Mouse (Mus musculus) erythroblast, embryonic 14.5 days (primary cell): ENCODE measurements at regions not wholly inside any gene's neighbourhood (a gene's known extent, or its start where the extent isn't known, plus 50 kb on each side); places are given as distances from the start of the nearest gene placed in this dataset.

Experiments
- H3K27me3 ChIP-seq: 2 replicates; pipeline ENCODE4 v1.6.1; 2012; ENCODE audit warnings: inconsistent platforms; ENCODE audit not compliant: control insufficient read depth
- H3K36me3 ChIP-seq: 2 replicates; pipeline ENCODE4 v1.6.1; 2012; ENCODE audit warnings: mild to moderate bottlenecking, inconsistent platforms; ENCODE audit not compliant: control insufficient read depth
- H3K4me1 ChIP-seq: 2 replicates; pipeline ENCODE4 v1.6.1; 2012; ENCODE audit warnings: inconsistent platforms; ENCODE audit not compliant: control insufficient read depth
- H3K4me3 ChIP-seq: replicated peaks from 2 replicates; pipeline ENCODE3; 2012; ENCODE audit warnings: moderate library complexity, mild to moderate bottlenecking, inconsistent platforms
- H3K9me3 ChIP-seq: 2 replicates; pipeline ENCODE4 v1.6.1; 2012; ENCODE audit warnings: low read length, inconsistent platforms, mixed read lengths; ENCODE audit not compliant: control insufficient read depth
- GATA1 ChIP-seq: IDR thresholded peaks from 2 replicates; pipeline ENCODE4 v1.6.1; 2012; ENCODE audit warnings: low read length, inconsistent platforms, mixed read lengths
- TAL1 ChIP-seq: IDR thresholded peaks from 3 replicates; pipeline ENCODE4 v1.6.1; 2012; ENCODE audit warnings: low read length, inconsistent platforms, mixed read lengths

DNA sequence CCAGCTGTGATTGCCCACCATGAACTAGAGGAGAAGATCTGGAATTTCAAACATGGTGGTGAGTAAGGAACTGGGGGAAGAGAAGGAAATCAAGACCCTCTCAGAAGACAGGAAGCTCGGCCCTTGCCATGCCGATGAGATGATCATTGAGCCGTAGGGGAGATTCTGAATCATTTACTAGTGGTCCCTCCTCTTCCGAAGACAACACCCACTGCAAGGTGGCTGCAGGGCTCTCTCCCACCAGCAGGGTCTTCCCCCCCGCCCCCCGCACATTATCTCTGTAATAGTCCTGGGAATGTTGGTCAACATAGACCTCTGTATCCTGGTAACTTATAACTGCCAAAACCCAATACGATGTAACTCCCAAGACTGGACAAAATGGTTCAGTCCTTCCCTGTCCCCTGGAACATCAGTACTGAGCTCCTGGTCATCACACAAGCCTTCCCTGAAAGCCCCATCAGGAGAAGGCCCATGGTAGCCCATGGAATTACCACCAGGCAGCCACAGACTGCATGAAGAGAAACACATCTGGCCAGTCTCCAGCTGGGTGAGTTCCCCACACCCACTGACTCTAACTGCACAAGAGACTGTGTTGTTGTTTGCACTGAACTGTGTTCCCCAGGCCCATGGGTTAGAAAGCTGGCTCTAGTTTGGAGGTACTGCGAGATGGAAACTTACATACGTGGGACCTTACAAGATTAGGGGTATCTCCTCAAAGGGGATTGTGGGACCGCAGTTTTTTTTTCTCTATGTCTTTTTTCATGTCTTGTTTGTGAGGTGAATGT lies 256.3 kb downstream of the Gm10260 start:
- Histone ChIP-seq H3K36me3 (no peaks in the 10 kb centered on the region), H3K4me1 (no peaks in the 10 kb centered on the region), H3K4me3 (no peak overlapping the region), H3K27me3 (no peaks in the 10 kb centered on the region), H3K9me3 (no peaks in the 10 kb centered on the region)
- no peak for TF ChIP-seq TAL1
- no peak for TF ChIP-seq GATA1

DNA sequence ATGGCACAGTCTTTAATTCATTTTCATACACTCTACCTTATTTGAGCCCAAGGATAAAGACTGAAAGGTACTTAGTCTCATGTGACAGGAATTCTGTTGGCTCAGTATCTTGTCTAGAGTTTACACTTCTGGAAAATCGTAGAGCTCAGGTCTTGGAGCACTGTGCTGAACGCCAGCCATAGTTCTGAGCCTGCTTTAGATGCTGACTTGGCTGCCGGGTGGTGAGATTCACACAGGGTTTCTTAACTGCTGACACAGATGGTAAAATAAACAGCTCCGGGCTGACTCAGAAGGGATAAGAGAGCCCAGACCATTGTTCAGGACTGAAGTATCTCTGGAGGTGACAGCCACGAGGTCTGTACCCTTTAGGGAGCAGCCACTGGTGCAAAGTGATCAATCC lies 257.0 kb downstream of the Gm10260 start:
- TF ChIP-seq TAL1 (no peak), GATA1 (no peak)
- Histone ChIP-seq H3K4me1 (no peaks in the 10 kb centered on the region), H3K4me3 (no peak overlapping the region), H3K27me3 (no peaks in the 10 kb centered on the region), H3K36me3 (no peaks in the 10 kb centered on the region), H3K9me3 (no peaks in the 10 kb centered on the region)

DNA sequence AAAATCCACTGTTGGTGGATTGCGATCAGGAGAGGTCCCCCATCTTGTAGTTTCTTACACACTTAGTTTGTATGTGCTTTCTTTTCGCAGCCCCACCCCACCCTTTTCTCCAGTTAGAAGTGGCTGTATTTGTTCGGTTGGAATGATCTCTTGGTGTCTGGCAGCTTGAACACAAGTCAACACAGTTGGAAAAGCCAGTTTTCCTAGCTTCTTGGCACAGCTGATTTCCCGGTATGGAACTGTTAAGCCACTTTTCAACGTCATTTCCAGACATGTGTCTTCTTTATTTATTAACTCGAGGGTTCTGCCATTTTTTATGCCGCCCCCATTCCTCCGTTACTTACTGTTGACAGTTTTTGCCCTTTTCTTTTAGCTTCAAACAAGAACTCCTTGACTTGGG lies 259.2 kb downstream of the Enc1 start:
- Histone ChIP-seq H3K27me3 (no peaks in the 10 kb centered on the region), H3K36me3 (no peaks in the 10 kb centered on the region), H3K4me1 (no peaks in the 10 kb centered on the region), H3K4me3 (no peak overlapping the region), H3K9me3 (no peaks in the 10 kb centered on the region)
- TF ChIP-seq GATA1 (no peak), TAL1 (no peak)

DNA sequence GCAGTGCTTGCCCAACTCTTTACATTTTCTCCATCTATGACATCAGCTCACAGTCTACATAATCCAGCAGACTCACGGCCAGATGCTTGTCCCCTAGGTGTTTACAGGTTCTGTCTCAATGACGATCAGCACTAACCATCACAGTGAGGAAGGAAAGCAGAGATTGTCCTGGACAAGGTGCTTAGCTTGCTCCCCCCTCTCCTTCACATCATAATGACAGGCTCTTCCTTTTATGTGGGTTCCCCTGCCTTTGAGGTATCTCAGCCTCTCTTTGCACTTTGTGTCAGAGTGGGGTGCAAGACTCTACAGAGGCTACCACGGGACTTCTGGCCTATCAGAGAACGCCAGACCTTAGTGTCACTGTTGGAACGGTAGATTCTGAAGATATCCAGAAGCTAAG lies 258.1 kb downstream of the Enc1 start:
- H3K4me3 ChIP-seq = no peak overlapping the region
- no peaks in the 10 kb centered on the region for H3K9me3 ChIP-seq
- TF ChIP-seq GATA1 = no peak
- no peaks in the 10 kb centered on the region for H3K4me1 ChIP-seq
- H3K36me3 ChIP-seq = no peaks in the 10 kb centered on the region
- no peaks in the 10 kb centered on the region for H3K27me3 ChIP-seq

DNA sequence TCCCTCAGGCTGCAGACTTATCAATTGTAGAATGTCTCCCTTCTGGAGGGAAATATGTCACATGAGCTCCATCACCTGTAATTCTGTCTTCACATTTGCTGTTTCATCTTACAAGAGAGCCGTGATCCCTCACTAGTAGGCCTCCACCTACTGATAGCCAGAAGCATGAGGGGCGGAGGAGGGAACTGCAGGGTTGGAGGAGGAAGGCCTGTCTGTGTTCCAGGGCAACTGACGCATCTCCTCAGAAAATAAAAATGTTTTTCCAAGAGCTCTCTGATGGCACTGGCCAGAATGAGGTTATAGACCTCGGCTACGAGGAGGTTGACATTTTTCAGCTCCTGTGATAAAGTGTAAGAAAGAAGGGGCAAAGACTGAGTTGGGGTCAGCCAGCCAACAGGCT lies 257.0 kb downstream of the Enc1 start:
- Histone ChIP-seq H3K9me3 (no peaks in the 10 kb centered on the region), H3K4me3 (no peak overlapping the region), H3K4me1 (no peaks in the 10 kb centered on the region), H3K36me3 (no peaks in the 10 kb centered on the region), H3K27me3 (no peaks in the 10 kb centered on the region)
- no peak for TF ChIP-seq GATA1
- no peak for TF ChIP-seq TAL1

DNA sequence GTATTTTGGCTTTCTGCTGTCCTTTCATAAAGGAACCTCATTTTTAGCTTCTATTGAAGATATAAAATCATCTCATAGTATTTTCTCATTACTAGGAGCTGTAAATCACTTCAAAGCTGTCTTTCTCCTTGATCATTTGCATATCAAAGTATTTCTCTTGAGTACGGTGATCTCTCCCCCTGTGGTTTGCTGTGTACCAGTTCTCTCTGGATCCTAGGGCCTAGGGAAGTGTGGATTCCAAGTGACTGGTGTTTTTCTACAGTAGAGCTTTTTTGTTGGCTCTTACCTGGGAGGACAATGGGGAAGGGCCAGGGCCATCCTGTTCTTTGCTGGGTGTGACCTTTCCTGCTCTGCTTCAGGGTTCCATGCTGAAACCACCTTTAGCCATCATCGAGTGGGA lies 253.9 kb downstream of the Enc1 start:
- H3K9me3 ChIP-seq = no peaks in the 10 kb centered on the region
- no peaks in the 10 kb centered on the region for H3K36me3 ChIP-seq
- H3K27me3 ChIP-seq = peaks cover 3% of the 10 kb centered on the region; the same call in 1 of the 2 replicates
- TF ChIP-seq TAL1 = no peak
- no peak for TF ChIP-seq GATA1
- H3K4me3 ChIP-seq = no peak overlapping the region
- no peaks in the 10 kb centered on the region for H3K4me1 ChIP-seq

DNA sequence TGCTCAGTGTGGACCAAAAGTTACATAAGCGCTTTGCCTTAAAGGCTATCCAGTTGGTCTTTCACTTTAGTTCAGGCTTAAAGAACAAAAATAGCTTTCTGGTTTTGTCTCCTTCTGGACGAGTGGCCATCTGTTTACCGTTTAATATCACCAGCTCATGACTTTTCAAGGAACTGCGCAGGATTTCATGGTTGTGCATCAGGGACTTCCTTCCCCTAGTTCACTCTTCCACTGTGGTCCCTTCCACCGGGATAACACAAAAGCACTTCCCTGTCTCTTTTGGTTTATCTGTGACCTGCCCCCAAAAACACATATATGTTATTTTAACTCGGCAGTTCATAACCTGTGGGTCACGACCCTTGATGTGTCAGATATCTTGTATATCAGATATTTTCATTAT lies 252.9 kb downstream of the Enc1 start:
- TF ChIP-seq GATA1 (no peak), TAL1 (no peak)
- Histone ChIP-seq H3K4me3 (no peak overlapping the region), H3K36me3 (no peaks in the 10 kb centered on the region), H3K9me3 (no peaks in the 10 kb centered on the region), H3K4me1 (no peaks in the 10 kb centered on the region), H3K27me3 (peaks cover 3% of the 10 kb centered on the region; the same call in 1 of the 2 replicates)

DNA sequence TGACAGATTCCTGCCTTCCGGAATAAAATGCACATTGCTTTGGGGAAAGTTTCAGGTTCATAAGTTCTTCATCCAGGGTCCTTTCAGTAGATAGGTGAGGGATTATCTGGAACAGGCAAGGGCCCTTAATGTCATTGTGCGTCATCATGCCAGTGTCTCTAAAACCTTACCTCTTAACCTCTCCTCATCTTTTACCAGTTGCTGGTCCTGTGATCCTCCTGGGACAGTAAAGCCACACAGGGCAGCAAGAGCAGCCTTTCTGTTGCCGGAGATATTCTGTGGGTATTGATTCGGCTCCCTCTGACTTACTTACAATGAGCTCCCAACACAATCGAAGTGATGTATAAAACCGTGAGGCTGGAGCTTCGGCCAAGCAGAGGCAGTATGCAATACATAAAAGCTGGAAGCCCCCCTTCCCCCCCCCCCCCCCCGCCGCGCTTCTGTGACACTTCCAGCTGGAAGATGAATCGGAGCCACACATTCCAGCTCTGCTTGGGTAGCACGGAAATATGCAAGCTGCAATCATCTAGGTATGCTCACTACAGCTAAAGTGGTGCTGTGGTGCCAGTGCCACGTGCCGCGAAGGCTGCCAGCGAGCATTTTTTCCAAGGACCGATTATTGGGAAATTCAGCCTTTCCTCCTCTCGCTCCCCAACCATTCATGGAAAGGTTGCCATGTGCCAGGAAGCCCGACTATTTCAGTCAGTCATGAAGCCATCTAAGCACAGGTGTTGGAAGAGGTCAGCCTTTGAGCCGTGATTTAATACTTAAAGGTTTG lies 252.2 kb downstream of the Enc1 start:
- Histone ChIP-seq H3K27me3 (peaks cover 4% of the 10 kb centered on the region), H3K9me3 (no peaks in the 10 kb centered on the region), H3K4me3 (no peak overlapping the region), H3K36me3 (no peaks in the 10 kb centered on the region), H3K4me1 (no peaks in the 10 kb centered on the region)
- no peak for TF ChIP-seq TAL1
- TF ChIP-seq GATA1 = no peak
